Mouse (Mus musculus): ENCODE data around the gene Sf3a1. TPM values are rescaled to one million over a fixed set of nuclear protein-coding genes. Genes with fewer than 3 reads are reported as not detected.

Sf3a1 gene
- polyA plus RNA-seq, 1 experiment, result 35.1 TPM

- TF ChIP-seq CTCF (IDR thresholded peaks at IDR 0.05; ENCODE audit: control insufficient read depth, insufficient read depth, insufficient replicate concordance, low read depth, low read length) (no peak), POLR2A (IDR thresholded peaks at IDR 0.05; ENCODE audit: control insufficient read depth, low read depth, low read length) (no peak)
- Histone ChIP-seq H3K4me1 (ENCODE audit: control insufficient read depth, insufficient read depth, low read length) (peaks cover 8% of the 10 kb centered on the region), H3K4me3 (ENCODE audit: control insufficient read depth, low read depth, low read length) (peak overlapping the region; percentile 7; the same call in 1 of the 2 replicates), H3K27me3 (ENCODE audit: control insufficient read depth, insufficient read depth, low read length) (no peaks in the 10 kb centered on the region), H3K36me3 (ENCODE audit: control insufficient read depth, insufficient read depth, low read length) (no peaks in the 10 kb centered on the region), H3K27ac (ENCODE audit: control insufficient read depth, insufficient read depth, low read depth, low read length) (no peak overlapping the region)
These were observed 71.3 kb downstream of the Sf3a1 start for GRCm38 (mm10) chr11:4231435-4231834.

Other genes with a start within 250 kb of the Sf3a1 start
- gene Slc35e4, start 245.7 kb upstream of the Sf3a1 start, polyA plus RNA-seq (2012; rRNA removed), result 0.64 and 0.72 TPM in 2 replicates
- 16.2 and 18.5 TPM in 2 replicates for gene Tcn2, start 228.2 kb upstream of the Sf3a1 start, polyA plus RNA-seq (2012; rRNA removed)
- 27.1 and 28.5 TPM in 2 replicates for gene Pes1, start 196.4 kb upstream of the Sf3a1 start, polyA plus RNA-seq (2012; rRNA removed)
- gene 4930556J24Rik, start 183.6 kb upstream of the Sf3a1 start, polyA plus RNA-seq (2012; rRNA removed), result 1.6 TPM in 2 replicates
- 6.6 and 9.8 TPM in 2 replicates for gene Gal3st1, start 176.7 kb upstream of the Sf3a1 start, polyA plus RNA-seq (2012; rRNA removed)
- 0.42 and 0.56 TPM in 2 replicates for gene Sec14l4, start 128.9 kb upstream of the Sf3a1 start, polyA plus RNA-seq (2012; rRNA removed)
- 1.0 and 1.9 TPM in 2 replicates for gene Sec14l3, start 95.5 kb upstream of the Sf3a1 start, polyA plus RNA-seq (2012; rRNA removed)
- gene Mtfp1, start 64.9 kb upstream of the Sf3a1 start, polyA plus RNA-seq (2012; rRNA removed), result 9.0 and 10.0 TPM in 2 replicates
- gene Sec14l2, start 36.9 kb upstream of the Sf3a1 start, polyA plus RNA-seq (2012; rRNA removed), result 2.2 and 4.8 TPM in 2 replicates
- 4.2 and 4.5 TPM in 2 replicates for gene Rnf215, start 25.1 kb upstream of the Sf3a1 start, polyA plus RNA-seq (2012; rRNA removed)
- 46.5 and 48.8 TPM in 2 replicates for gene Ccdc157, start 57 bp upstream of the Sf3a1 start, polyA plus RNA-seq (2012; rRNA removed)
- gene Tbc1d10a, start 26.4 kb downstream of the Sf3a1 start, polyA plus RNA-seq (2012; rRNA removed), result 40.6 and 42.1 TPM in 2 replicates
- 7.6 and 7.7 TPM in 2 replicates for gene Castor1, start 57.9 kb downstream of the Sf3a1 start, polyA plus RNA-seq (2012; rRNA removed)
- gene Osm, start 76.1 kb downstream of the Sf3a1 start, polyA plus RNA-seq (2012; rRNA removed), result not detected in 2 replicates
- gene Lif, start 97.2 kb downstream of the Sf3a1 start, polyA plus RNA-seq (2012; rRNA removed), result 0.21 and 0.28 TPM in 2 replicates

Measured in testis, adult 2 months (tissue).